ENCODE assay signal across 7 mouse cellular contexts in the genomic region with DNA sequence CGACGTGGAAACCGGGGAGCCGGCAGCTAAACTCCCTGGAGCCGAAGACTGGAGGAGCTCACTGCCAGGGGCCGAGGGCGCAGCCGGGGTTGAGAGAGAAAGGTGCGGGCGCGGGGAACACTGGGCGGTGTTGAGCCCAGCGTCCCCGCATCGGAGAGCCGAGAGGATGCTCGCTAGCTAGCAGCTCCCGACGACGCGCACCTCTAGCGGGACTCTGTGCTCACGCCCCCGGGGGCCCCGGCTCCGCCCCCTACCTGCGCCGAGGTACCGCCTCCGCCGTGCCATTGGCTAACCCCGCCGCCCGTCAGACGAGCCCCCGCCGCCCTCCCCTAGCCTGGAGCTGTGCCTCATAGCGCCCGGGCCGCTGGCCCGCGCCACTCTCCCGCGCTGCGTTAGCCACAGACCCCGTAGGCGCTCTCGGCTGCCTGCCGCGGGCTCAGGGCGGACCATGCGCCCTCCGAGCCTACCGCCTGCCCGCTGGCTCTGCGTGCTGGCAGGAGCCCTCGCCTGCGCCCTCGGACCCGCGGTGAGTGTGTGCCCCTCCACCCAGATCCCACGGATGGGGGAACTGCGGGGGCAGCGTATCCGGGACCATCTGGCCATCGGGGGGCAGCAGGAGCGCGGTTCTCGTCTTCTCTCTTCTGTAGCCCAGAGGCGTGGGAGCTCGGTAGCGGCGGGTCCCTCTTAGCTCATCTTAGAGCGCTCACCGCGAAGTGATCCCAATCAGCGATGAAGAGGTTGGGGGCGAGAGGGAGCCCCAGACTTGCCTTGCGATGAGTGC. TPM values are rescaled to one million over a fixed set of nuclear protein-coding genes. Genes with fewer than 3 reads are reported as not detected.
DNase-seq lines count a peak whose midpoint lies in the region; ATAC-seq and TF ChIP-seq lines count a peak whose summit lies in the region.

TSS of gene Vipr1 (plus strand) at position 316 of the 781 bp plus-strand sequence.

- WGBS in heart, embryonic 11.5 days (ENCODE audit: insufficient replicate concordance), result under 1% methylated on average over 78 of the region's 79 CpGs
- under 1% methylated on average over 79 of the region's 79 CpGs for WGBS in kidney, embryonic 15.5 days
- under 1% methylated on average over 76 of the region's 79 CpGs for WGBS in limb, embryonic 15.5 days
- under 1% methylated on average over 79 of the region's 79 CpGs for WGBS in midbrain, embryonic 15.5 days
- WGBS in spleen, adult 2 months, result under 1% methylated on average over 78 of the region's 79 CpGs

- H3K36me3 ChIP-seq in heart, embryonic 11.5 days (ENCODE audit: control insufficient read depth, insufficient read depth, low read length), result no peaks in the 10 kb centered on the region
- H3K36me3 ChIP-seq in kidney, embryonic 15.5 days, result no peaks in the 10 kb centered on the region
- no peaks in the 10 kb centered on the region for H3K36me3 ChIP-seq in limb, embryonic 15.5 days
- H3K36me3 ChIP-seq in midbrain, embryonic 15.5 days (replicated peaks), result no peaks in the 10 kb centered on the region
- H3K36me3 ChIP-seq in spleen, adult 2 months (ENCODE audit: control insufficient read depth, insufficient read depth, low read length), result no peaks in the 10 kb centered on the region

- peak within 1 kb of the TSS; percentile 90 for H3K27ac ChIP-seq in cortical plate, adult 2 months (ENCODE audit: insufficient read depth, low read length)
- H3K27ac ChIP-seq in heart, embryonic 11.5 days (ENCODE audit: low read depth, low read length), result no peak within 1 kb of the TSS
- H3K27ac ChIP-seq in kidney, embryonic 15.5 days, result no peak within 1 kb of the TSS
- H3K27ac ChIP-seq in limb, embryonic 15.5 days, result no peak within 1 kb of the TSS
- H3K27ac ChIP-seq in midbrain, embryonic 15.5 days, result no peak within 1 kb of the TSS
- peak within 1 kb of the TSS; percentile 48 for H3K27ac ChIP-seq in spleen, adult 2 months (ENCODE audit: insufficient read depth, low read length)

- peak within 1 kb of the TSS; percentile 2; the same call in 1 of the 2 replicates for H3K9ac ChIP-seq in heart, embryonic 11.5 days (ENCODE audit: low read depth, low read length)
- peak within 1 kb of the TSS; percentile 49 for H3K9ac ChIP-seq in kidney, embryonic 15.5 days
- H3K9ac ChIP-seq in limb, embryonic 15.5 days, result peak within 1 kb of the TSS; percentile 37; the same call in 1 of the 2 replicates
- peak within 1 kb of the TSS; percentile 49 for H3K9ac ChIP-seq in midbrain, embryonic 15.5 days

- H3K4me2 ChIP-seq in heart, embryonic 11.5 days, result peak within 1 kb of the TSS; percentile 63
- peak within 1 kb of the TSS; percentile 97 for H3K4me2 ChIP-seq in kidney, embryonic 15.5 days
- peak within 1 kb of the TSS; percentile 99 for H3K4me2 ChIP-seq in limb, embryonic 15.5 days
- peak within 1 kb of the TSS; percentile 92 for H3K4me2 ChIP-seq in midbrain, embryonic 15.5 days

- H3K4me1 ChIP-seq in cortical plate, adult 2 months (ENCODE audit: control insufficient read depth, insufficient read depth, low read length), result peaks cover 1% of the 10 kb centered on the region; the same call in 1 of the 2 replicates
- peaks cover 15% of the 10 kb centered on the region for H3K4me1 ChIP-seq in heart, embryonic 11.5 days (ENCODE audit: control insufficient read depth, insufficient read depth, low read length)
- H3K4me1 ChIP-seq in kidney, embryonic 15.5 days, result peaks cover 24% of the 10 kb centered on the region
- peaks cover 23% of the 10 kb centered on the region for H3K4me1 ChIP-seq in limb, embryonic 15.5 days
- peaks cover 20% of the 10 kb centered on the region for H3K4me1 ChIP-seq in midbrain, embryonic 15.5 days
- H3K4me1 ChIP-seq in spleen, adult 2 months (ENCODE audit: control insufficient read depth, insufficient read depth, insufficient read length), result peaks cover 5% of the 10 kb centered on the region

- TF ChIP-seq CTCF in cortical plate, adult 2 months (IDR thresholded peaks at IDR 0.05; ENCODE audit: extremely low read depth, insufficient read depth, low read length), result no peak
- TF ChIP-seq CTCF in spleen, adult 2 months (IDR thresholded peaks at IDR 0.05; ENCODE audit: extremely low read depth, insufficient read depth, insufficient read length, insufficient replicate concordance), result no peak

- H3K9me3 ChIP-seq in heart, embryonic 11.5 days (replicated peaks; ENCODE audit: control insufficient read depth, low read length), result no peaks in the 10 kb centered on the region
- H3K9me3 ChIP-seq in kidney, embryonic 15.5 days (replicated peaks), result no peaks in the 10 kb centered on the region
- H3K9me3 ChIP-seq in limb, embryonic 15.5 days, result no peaks in the 10 kb centered on the region
- H3K9me3 ChIP-seq in midbrain, embryonic 15.5 days, result no peaks in the 10 kb centered on the region

- peak; percentile 70 for DNase-seq in adrenal gland, postnatal 25 days
- DNase-seq in spleen, adult 2 months (ENCODE audit: low read depth in 1 of 2, low spot score in 2 of 2), result peak; percentile 50 to 76

- H3K4me3 ChIP-seq in cortical plate, adult 2 months (ENCODE audit: insufficient read depth, low read length), result peak within 1 kb of the TSS; percentile 54
- peak within 1 kb of the TSS; percentile 38 for H3K4me3 ChIP-seq in heart, embryonic 11.5 days (ENCODE audit: low read depth, low read length)
- H3K4me3 ChIP-seq in kidney, embryonic 15.5 days (replicated peaks), result peak within 1 kb of the TSS; percentile 51
- H3K4me3 ChIP-seq in limb, embryonic 15.5 days, result peak within 1 kb of the TSS; percentile 57
- H3K4me3 ChIP-seq in midbrain, embryonic 15.5 days, result peak within 1 kb of the TSS; percentile 50
- H3K4me3 ChIP-seq in spleen, adult 2 months (ENCODE audit: extremely low read depth, insufficient read depth, insufficient read length), result peak within 1 kb of the TSS; percentile 58

- peaks cover 61% of the 10 kb centered on the region for H3K27me3 ChIP-seq in heart, embryonic 11.5 days (ENCODE audit: control insufficient read depth, insufficient read depth, low read length)
- H3K27me3 ChIP-seq in kidney, embryonic 15.5 days, result peaks cover 68% of the 10 kb centered on the region
- H3K27me3 ChIP-seq in limb, embryonic 15.5 days, result peaks cover 72% of the 10 kb centered on the region
- H3K27me3 ChIP-seq in midbrain, embryonic 15.5 days (replicated peaks), result peaks cover 48% of the 10 kb centered on the region
- H3K27me3 ChIP-seq in spleen, adult 2 months (ENCODE audit: control insufficient read depth, insufficient read depth, low read length), result peaks cover 13% of the 10 kb centered on the region

- ATAC-seq in heart, embryonic 11.5 days (replicated peaks; ENCODE audit: insufficient number of reproducible peaks, low FRiP score, low TSS enrichment), result peak; percentile 72
- ATAC-seq in kidney, embryonic 15.5 days (replicated peaks; ENCODE audit: low FRiP score), result peak; percentile 80
- ATAC-seq in limb, embryonic 15.5 days (ENCODE audit: insufficient number of reproducible peaks, low FRiP score, low TSS enrichment, low read depth), result peak; percentile 74
- peak; percentile 91 for ATAC-seq in midbrain, embryonic 15.5 days (replicated peaks)

- peak; percentile 53; the same call in 1 of the 2 replicates for TF ChIP-seq POLR2A in cortical plate, adult 2 months (IDR thresholded peaks at IDR 0.05; ENCODE audit: extremely low read depth, insufficient read depth, low read length)
- TF ChIP-seq POLR2A in spleen, adult 2 months (IDR thresholded peaks at IDR 0.05; ENCODE audit: low read depth, low read length), result no peak

RNA-seq across cellular contexts. Expression of gene Vipr1, which starts in this region (rescaled TPM):
- total RNA-seq in adrenal gland, postnatal 25 days (2021), result 0.18 and 0.62 TPM in 2 replicates
- 26.7 and 27.4 TPM in 2 replicates for polyA plus RNA-seq in cortical plate, adult 2 months (2012; rRNA removed)
- 0.17 TPM in 1 of 2 replicates, not detected in the other for polyA plus RNA-seq in heart, embryonic 11.5 days (2014; fragmentation: Nextera tagmentation; extraction: Ambion mirVana)
- polyA plus RNA-seq in kidney, embryonic 15.5 days (2015; fragmentation: Nextera tagmentation; extraction: Ambion mirVana), result 0.18 and 0.39 TPM in 2 replicates
- polyA plus RNA-seq in limb, embryonic 15.5 days (2015; fragmentation: Nextera tagmentation; extraction: Ambion mirVana), result 0.47 and 0.60 TPM in 2 replicates
- polyA plus RNA-seq in midbrain, embryonic 15.5 days (2015; fragmentation: Nextera tagmentation; extraction: Ambion mirVana), result 0.14 and 0.15 TPM in 2 replicates
- polyA plus RNA-seq in spleen, adult 2 months (2012; rRNA removed), result 7.2 and 8.0 TPM in 2 replicates

Comparison
In these comparisons a context has a peak if more than half of its experiments do, and no peak if none do; other contexts are left out.
1. Peak in DNase-seq in adrenal gland, postnatal 25 days; RNA of the gene not detected or under 1 TPM.
2. Peak in ATAC-seq, H3K4me3 ChIP-seq, H3K9ac ChIP-seq and H3K4me2 ChIP-seq in heart, embryonic 11.5 days; RNA of the gene not detected or under 1 TPM.
3. Peak in ATAC-seq, H3K4me3 ChIP-seq, H3K9ac ChIP-seq and H3K4me2 ChIP-seq in kidney, embryonic 15.5 days; RNA of the gene not detected or under 1 TPM.
4. Peak in ATAC-seq, H3K4me3 ChIP-seq, H3K9ac ChIP-seq and H3K4me2 ChIP-seq in limb, embryonic 15.5 days; RNA of the gene not detected or under 1 TPM.
5. Peak in ATAC-seq, H3K4me3 ChIP-seq, H3K9ac ChIP-seq and H3K4me2 ChIP-seq in midbrain, embryonic 15.5 days; RNA of the gene not detected or under 1 TPM.
6. H3K27ac ChIP-seq: peak in cortical plate, adult 2 months (single experiment) and spleen, adult 2 months (single experiment); none in heart, embryonic 11.5 days (single experiment), kidney, embryonic 15.5 days (single experiment), limb, embryonic 15.5 days (single experiment) and midbrain, embryonic 15.5 days (single experiment).
7. Peak in every context shown above with its lines, with median percentiles within 50 percentile points of each other: H3K4me3 ChIP-seq, ATAC-seq, H3K4me2 ChIP-seq and H3K9ac ChIP-seq.